Mouse (Mus musculus): ENCODE data around the gene Prkar1a.

Gene Prkar1a

DNA sequence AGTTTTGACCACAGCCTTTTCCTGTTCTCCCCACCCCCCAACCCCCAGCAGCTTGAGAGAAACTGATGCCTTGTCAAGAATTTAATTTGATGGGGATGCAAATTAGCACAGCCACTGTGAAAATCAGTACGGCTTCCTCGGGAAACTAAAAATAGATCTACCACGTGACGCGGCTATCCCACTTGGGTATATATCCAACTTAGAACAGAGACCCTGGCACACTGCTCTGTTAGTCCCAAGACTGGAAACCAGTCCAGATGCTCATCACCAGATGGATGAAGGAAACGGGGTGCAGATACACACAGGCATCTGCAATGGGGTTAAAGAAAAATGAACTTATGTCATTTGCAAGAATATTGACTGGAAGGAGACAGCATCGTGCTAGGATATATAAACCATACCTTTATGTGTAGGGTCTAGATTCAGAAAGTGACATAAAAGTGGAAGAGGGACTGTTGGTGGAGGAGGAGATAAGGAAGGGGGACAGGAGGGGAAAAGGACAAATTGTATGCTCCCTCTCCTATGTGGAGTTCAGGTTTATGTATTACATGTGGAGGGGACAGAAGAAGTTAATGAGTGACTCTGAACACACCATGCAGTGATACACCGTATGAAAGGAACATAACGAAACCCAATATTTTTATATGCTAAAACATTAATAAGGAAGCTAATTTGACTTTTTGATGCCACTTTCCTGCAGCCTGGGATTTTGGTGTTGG, 56.3 kb downstream of the Prkar1a start:
- no peak for DNase-seq (ENCODE audit: low read depth)

DNA sequence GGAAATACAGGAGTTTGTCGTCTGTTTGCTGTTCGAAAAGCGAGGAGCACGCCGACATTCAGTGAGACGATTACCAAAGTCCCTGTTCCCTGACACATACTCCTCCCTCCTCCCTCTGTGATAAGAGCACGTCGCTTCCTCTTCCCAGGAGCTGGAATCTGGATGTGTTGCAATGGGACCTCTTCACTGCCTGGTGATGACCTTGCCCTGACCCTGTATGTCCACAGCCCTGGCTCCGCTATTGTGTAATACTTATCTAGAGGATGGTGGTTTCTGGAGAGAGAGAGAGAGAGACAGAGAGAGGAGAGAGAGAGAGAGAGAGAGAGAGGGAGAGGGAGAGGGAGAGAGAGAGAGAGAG, 56.8 kb downstream of the Prkar1a start:
- DNase-seq (ENCODE audit: low read depth): no peak

DNA sequence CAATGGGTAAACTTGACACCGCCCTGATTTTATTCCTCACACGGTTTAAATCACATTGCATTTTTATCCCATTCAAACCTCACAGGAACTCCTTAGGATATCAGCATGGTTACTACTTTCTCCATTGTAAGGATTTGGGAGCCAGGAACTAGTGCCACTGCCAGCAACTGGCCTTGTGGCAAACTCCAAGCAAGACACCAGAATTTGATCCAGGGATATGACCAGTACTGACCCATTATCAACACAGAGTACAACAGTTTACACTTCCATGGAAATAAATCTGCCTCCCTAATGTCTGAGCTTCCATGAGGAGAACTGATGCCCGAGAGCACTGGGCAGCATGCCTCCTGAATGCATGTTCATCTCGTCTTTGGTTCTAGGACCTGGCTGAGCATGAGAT, 57.4 kb downstream of the Prkar1a start:
- DNase-seq (ENCODE audit: low read depth): no peak

DNA sequence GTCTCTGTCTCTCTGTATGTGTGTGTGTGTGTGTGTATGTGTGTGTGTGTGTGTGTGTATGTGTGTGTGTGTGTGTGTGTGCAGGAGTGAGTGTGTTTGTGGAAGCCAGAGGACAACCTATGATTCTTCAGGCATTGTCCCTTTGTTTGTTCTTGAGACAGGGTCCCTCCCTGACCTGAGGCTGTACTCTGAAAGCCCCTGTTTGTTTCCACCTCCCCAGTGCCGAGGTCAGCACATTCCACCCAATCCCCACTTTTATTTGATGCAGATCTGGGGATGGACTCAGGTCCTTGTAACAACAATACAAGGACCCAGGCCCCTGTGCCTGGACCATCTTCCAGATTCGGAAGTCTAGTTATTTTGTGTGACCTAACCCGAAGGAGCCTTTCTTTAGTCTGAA, 58.2 kb downstream of the Prkar1a start:
- DNase-seq (ENCODE audit: low read depth): no peak

DNA sequence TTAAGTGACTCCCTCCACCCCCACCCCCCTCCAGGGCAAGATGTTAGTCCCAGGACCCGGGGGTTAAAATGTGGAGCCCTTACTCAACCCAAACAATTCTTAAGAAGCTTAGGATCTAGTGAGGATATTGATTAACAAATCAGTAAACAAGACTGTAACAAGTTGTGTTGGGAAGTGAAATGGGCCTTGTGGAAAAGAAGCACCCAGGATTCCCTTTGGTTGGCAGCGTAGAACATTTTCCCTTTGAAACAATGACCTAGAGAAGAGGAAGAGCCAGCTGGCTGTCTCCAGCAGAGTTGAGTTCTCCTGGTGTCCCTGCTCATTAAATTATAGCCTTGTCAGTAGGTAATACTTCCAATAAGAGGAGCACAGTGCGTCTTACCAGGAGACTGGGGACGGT, 59.6 kb downstream of the Prkar1a start:
- DNase-seq (ENCODE audit: low read depth): no peak

DNA sequence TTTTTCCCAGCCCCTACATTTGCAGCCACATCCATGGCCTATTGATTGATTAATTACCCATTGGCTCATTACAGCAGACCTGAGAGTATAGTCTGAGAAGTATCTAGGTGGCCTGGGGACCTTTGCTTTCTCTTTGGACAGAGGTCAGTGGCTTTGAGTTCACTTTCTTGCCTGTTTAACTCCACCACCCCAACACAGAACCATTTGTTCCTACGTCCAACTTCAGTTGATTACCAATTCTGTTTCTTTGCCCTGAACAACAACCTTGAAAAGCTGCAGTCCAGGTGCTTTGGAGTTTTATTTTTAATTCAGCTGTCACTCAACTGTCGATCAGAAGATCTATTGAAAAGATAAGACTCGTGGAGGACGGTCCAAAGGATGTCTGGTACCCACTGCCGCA, 60.3 kb downstream of the Prkar1a start:
- no peak for DNase-seq (ENCODE audit: low read depth)

DNA sequence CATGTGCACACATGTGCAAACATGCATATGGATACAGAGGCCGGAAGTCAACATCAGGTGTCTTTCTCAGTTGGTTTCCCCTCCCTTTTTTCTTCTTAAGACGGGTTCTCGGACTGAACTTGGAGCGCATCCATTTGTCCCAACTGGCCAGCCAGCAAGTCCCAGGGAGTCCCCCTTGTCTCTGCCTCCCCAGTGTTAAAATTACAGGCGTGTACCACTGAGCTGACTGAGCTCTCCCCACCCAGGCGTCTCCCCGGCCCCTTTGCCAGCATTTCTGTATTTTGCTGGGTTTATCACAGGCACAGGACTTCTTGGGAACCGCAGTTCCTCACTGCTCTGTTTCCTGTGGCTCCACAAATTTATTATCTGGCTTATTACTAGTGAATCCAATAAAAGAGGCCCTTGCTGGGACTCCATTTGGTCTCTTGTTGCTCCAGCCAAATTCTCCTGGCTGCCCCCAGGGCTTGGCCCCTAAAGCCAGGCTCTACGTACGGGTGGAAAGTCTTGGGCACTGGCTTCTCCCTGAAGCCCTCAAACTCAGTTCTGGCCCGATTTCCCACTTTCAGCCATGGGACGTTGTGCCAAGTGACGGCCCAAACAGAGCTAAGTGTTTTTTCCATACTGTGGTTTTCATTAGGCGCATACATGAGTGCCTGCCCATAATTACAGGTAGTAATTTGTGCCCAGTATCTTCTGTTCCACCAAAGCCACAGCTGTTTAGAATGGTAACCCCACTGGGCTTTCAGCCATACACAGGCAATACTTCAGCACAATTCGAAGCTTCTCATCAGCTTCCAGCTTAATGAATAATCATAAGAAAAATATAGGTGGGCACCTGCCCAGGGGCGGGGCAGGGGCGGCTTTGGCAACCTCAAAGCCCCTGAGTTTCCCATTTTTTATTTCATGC, 65.4 kb downstream of the Prkar1a start:
- no peak for DNase-seq (ENCODE audit: low read depth)

DNA sequence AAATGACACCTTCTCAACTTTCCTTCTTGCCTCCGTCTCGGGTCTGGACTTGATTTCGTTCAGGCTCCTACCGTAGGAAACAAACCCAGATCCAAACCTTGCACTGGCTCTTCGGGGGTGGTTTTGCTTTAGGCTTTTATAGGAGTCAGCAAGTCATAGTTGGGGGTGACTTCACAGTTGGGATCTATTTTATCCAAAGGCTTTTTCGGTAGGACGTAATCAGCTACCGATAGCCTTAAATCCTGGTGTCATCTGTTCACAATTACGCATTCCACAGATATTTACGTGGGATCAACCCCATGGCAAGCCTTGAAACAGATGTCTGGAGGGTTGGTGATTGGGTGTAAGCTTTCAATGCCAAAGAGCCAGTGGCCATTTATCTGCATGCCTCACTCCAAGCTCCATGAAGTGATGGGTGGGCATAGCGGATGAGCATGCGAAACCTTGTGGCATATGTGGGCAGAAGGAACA, 66.1 kb downstream of the Prkar1a start:
- no peak for DNase-seq (ENCODE audit: low read depth)

DNA sequence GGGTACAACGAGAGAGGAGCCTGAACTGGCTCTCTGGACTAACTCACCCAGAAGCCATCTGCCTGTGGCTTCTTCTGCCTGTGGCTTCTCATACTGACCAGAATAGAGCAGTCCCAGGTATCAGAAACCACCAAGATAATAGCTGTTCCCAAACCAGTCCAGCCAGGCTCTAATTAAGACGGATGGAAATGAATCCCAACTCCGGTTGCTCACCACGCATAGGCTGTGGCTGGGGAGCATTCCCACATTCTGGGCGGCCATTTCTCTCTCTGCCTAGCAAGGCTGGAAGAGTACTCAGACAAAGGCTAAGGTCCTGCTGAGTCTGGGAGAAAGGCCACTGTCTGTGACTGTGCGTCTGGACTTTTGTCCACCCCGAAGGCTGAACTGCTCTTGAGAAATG, 67.8 kb downstream of the Prkar1a start:
- DNase-seq (ENCODE audit: low read depth): no peak

DNA sequence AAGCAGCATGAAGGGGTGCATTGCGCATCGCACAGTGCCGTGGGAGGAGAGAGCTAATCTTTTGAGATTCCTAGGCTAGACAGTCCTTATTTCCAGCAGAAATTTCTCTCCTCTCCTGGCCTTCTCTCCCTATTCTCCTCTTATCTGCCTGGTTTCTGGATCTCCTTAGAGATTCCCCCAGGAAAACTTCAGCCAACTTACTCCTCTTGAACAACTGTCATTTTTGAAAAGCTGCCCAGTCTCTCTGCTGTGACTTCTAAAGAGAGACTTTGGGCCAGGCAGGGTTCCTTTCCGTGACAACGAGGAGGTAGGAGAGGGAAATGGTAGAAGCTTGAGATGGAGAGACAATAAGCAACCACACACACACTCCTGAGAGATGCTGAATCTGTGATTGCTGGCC, 68.2 kb downstream of the Prkar1a start:
- DNase-seq (ENCODE audit: low read depth): no peak

DNA sequence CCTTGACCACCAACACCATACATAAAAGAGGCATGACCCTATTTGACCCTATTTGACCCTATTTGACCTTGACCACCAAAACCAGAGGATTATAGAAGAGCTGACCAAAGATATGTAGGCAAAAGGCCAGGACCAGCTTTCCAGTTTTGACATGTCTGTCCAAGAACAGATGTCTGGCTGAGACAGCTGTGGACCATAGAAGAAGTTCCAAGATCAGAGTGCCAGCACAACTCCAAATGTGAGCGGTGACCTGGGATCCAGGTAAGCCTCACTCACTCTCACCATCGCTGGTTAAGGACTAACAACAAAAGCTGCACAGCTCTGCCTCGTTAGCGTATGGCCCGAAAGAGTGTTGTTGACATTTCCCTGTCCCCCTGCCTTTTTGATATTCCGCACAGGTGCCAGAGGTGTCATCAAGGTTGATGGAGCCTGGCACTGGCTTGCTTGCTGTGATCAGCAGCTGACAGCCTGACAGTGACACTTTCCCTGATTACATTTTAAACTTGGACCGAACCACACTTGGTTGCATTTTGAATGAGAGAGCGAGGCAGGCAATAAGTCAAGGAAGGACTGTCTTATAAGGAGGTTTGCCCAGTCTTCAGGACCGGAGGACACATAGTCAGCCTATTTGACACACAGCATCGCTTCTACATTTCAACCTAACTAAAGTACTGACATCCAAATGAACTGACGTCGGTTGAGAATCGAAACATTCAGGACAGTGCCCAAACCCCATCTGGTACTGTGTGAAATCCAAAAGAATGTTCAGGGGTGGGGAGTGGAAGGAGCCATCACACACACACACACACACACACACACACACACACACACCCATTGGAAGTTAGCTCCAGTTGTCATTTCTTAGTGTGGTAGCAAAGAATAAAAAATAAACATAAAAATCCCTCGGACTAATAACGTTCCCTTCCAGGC, 69.0 kb downstream of the Prkar1a start:
- DNase-seq (ENCODE audit: low read depth): no peak

Measured in naive thymus-derived CD4-positive, alpha-beta T cell, adult 2 months (primary cell).